Mouse (Mus musculus) cortical plate, adult 2 months (tissue): ENCODE measurements around the gene Chadl. TPM values are rescaled to one million over a fixed set of nuclear protein-coding genes. Genes with fewer than 3 reads are reported as not detected.
"Not testable (repeated sequence)": the region's sequence is repeated elsewhere in the genome, so short reads cannot be mapped to it uniquely, and the experiment has no call there.

Experiments
- H3K27ac ChIP-seq: fragments of 200-500 bp; 2 replicates; pipeline ENCODE4 v1.5.1; 2012; ENCODE audit warnings: low read length, control low read depth, inconsistent platforms; ENCODE audit not compliant: insufficient read depth
- H3K4me1 ChIP-seq: fragments of 200-500 bp; 2 replicates; pipeline ENCODE4 v1.6.1; 2011; ENCODE audit warnings: low read length; ENCODE audit not compliant: control insufficient read depth, insufficient read depth
- H3K4me3 ChIP-seq: fragments of 200-500 bp; 2 replicates; pipeline ENCODE4 v1.5.1; 2011; ENCODE audit warnings: mild to moderate bottlenecking, low read length, control low read depth; ENCODE audit not compliant: insufficient read depth
- CTCF ChIP-seq: fragments of 200-500 bp; IDR thresholded peaks from 2 replicates; pipeline ENCODE4 v1.5.1; 2011; ENCODE audit warnings: mild to moderate bottlenecking, control low read depth, low read length; ENCODE audit not compliant: insufficient read depth; ENCODE audit errors: extremely low read depth
- POLR2A ChIP-seq: fragments of 200-500 bp; IDR thresholded peaks from 2 replicates; pipeline ENCODE4 v1.6.1; 2011; ENCODE audit warnings: mild to moderate bottlenecking, low read length, control low read depth; ENCODE audit not compliant: insufficient read depth; ENCODE audit errors: extremely low read depth
- polyA plus RNA-seq: library from polyadenylated mRNA; depleted of rRNA; stranded (reverse); fragments of >200 nt; gene quantifications from 2 replicates; pipeline ENCODE4 v1.2.3, GENCODE M21; 2012

Gene Chadl
- polyA plus RNA-seq, 1 experiment, result 22.3 TPM

DNA sequence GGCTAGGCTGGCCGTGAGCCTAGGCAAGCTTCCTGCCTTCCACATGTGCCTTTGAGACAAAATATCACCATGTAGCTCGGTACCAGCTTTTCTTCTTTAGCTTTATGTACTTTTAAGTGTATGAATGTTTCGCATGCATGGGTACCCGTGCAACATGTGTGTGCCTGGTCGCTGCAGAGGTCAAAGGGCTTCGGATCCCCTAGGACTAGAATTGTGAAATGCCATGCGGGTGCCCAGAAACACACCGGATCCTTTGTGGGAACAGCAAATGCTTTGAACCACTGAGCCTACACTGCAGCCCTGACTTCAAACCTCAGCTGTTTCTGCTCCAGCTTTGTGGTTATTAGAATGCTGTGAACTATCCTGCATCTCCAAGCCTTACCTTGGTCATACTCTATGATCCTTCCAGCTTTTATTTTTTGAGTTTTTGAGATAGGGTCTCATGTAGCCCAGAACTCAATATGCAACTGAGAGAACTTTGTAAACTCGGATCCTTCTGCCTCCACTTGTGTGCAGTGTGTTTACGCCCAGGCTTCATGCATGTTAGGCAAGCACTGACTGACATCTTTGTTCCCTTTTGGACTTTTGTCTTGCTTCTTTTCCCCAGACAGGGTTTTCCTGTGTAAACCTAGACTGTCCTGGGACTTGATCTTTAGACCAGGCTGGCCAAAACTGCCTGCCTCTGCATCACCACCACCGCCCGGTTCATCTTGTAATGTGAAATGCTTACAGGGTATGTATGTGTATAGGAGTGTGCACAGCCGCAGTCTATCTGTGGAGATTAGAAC is 5.4 kb upstream of the Chadl start:
- no peak overlapping the region for H3K4me3 ChIP-seq
- TF ChIP-seq POLR2A (no peak), CTCF (no peak)
- no peak overlapping the region for H3K27ac ChIP-seq
- H3K4me1 ChIP-seq, result no peaks in the 10 kb centered on the region

DNA sequence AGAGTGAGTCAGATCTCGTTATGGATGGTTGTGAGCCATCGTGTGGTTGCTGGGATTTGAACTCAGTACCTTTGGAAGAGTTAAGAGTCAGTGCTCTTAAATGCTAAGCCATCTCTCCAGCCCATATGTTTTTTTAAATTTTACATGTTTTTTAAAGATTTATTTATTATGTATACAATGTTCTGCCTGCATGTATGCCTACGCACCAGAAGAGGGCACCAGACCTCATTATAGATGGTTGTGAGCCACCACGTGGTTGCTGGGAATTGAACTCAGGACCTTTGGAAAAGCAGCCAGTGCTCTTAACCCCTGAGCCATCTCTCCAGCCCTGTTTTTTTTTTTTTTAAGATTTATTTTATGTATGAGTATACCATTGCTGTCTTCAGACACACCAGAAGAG is 4.3 kb upstream of the Chadl start:
- not testable (repeated sequence) for H3K27ac ChIP-seq, H3K4me3 ChIP-seq, H3K4me1 ChIP-seq

DNA sequence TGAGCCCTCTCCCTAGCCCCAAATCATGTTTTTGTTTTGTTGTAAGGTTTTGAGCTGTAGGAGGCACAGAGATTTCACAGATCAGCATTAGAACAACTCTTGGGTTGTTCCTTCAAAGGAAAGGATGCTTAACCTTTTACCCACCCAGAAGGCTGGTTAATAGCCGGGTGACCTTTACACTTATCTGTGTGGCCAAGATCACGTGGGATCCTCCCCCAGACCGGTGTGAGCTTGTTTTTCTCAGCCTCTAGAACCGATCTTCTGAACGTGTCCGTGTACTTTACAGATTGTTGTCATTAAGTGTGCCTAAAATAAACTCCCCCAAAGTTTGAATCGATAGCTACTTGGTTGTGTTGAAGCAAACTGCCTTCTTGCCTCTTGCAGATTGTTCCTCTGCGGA is 3.5 kb upstream of the Chadl start:
- no peak overlapping the region for H3K27ac ChIP-seq
- TF ChIP-seq CTCF, result no peak
- TF ChIP-seq POLR2A, result no peak
- no peaks in the 10 kb centered on the region for H3K4me1 ChIP-seq

DNA sequence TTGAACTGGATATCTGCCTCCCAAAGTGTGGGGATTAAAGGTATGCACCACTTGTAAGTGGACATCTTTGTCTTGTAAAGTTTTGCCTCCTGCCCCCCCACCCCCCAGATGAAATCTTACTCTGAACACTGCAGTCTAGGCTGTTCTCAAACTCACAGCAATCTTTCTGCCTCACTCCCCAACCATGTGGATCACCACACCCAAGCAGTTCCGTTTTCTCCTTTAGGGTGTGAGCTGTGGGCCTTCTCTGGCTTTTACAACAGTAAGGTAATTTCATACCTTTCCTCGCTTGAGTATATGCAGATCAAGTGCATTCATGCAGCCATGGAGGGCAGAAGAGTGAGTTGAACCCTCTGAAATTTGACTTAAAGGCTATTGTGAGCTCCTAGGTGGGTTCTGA is 3.1 kb upstream of the Chadl start:
- Histone ChIP-seq H3K4me3 (no peak overlapping the region), H3K4me1 (no peaks in the 10 kb centered on the region), H3K27ac (no peak overlapping the region)
- TF ChIP-seq POLR2A (no peak), CTCF (no peak)

More for the DNA sequence above, 3.5 kb upstream of the Chadl start:
- no peak overlapping the region for H3K4me3 ChIP-seq

DNA sequence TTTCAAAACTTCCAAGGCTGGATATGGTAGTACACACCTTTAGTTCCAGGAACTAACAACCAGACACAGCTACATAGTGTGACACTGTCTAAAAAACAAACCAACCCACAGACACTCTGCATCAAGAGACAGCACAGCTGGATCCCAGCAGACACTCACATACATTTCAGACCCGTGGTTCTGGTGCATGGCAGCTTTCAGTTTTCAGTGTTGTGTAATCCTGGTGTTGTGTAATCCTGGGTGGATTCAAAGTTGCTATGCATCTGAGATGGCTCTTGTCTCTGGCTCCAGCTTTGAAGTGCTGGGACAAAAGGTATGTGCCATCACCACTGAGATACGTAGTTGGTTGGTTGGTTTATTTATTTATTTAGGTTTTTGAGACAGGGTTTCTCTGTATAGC is 1.4 kb upstream of the Chadl start:
- TF ChIP-seq CTCF (no peak), POLR2A (no peak)
- no peak overlapping the region for H3K27ac ChIP-seq
- H3K4me1 ChIP-seq, result no peaks in the 10 kb centered on the region
- H3K4me3 ChIP-seq, result no peak overlapping the region

DNA sequence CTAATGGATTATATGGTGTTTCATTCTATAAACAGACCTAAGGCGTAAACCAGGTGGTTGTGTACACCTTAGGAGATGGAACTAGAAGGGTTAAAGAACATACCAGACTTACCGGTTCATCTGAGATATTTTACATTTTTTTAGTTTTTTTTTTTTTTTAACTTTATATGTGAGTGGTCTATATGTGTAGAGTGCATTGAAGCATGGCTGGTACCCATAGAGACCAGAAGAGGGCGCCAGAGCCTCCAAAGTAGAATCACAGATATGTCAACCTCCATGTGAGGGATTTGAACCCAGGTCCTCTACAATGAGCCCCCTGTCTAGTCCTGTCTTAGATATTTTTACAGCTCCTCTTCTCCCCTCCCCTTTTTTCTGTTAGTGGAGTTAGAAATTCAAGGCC is 760 bp upstream of the Chadl start:
- H3K27ac ChIP-seq, result no peak overlapping the region
- TF ChIP-seq POLR2A, result no peak
- TF ChIP-seq CTCF, result peak; percentile 53
- H3K4me1 ChIP-seq, result no peaks in the 10 kb centered on the region
- H3K4me3 ChIP-seq, result no peak overlapping the region

DNA sequence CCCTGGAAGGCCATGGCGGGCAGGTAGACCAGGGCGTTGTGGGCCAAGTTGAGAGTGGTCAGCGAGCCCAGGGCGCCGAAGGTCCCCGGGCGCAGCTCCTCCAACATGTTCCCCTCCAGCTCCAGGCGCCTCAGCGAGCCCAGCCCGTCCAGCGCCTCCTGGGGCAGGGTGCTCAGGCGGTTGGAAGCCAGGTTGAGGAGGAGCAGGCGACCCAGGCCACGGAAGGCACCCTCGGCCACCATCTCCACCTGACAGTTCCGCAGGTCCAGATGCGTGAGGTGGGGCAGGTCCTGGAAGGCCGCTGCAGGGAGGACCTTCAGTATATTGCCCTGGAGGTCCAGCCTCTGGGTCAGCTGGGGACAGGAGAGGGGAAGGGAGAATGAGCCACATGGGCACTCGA is 2.2 kb downstream of the Chadl start:
- no peak for TF ChIP-seq CTCF
- TF ChIP-seq POLR2A, result no peak
- no peaks in the 10 kb centered on the region for H3K4me1 ChIP-seq
- H3K4me3 ChIP-seq, result peak overlapping the region; percentile 51
- no peak overlapping the region for H3K27ac ChIP-seq

DNA sequence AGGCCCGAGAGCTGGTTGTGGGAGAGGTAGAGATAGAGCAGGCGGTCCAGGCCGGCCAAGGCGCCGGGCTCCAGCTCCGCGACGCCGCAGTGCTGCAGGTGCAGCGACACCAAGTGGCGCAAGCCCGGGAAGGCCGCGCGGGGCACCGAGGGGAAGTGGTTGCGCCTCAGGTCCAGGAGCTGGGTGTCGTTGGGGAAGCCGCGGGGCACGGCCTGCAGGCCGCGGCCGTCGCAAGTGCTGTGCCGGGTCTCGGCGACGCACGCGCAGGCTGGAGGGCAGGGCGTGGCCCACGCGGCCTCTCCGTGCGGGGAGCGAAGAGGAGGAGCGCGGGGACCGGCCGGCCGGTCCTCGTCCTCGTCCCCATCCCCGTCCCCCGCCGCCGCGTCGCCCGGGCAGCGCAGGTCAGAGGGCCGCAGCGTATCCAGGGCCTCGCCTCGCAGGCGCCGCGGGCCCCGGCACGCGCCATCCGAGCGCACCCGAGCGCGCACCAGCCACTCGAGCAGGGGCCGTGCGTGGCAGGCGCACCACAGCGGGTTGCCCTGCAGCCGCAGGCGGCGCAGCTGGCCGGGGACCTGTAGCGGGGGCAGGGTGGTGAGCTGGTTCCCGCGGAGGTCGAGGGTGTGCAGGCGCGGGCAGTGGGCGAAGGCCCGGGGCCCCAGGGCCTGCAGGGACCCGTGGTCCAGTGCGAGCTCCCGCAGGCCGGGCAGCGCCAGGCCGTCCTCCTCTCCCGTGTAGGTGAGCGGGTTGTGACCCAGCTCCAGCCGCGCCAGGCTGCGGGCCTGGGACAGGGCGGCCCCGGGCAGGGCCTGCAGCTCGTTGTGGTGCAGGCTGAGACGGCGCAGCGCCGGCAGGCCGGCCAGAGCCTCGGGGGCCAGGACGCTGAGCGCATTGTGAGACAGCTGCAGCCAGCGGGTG is 2.9 kb downstream of the Chadl start:
- no peak overlapping the region; the same call in 1 of the 2 replicates for H3K27ac ChIP-seq
- no peaks in the 10 kb centered on the region for H3K4me1 ChIP-seq
- H3K4me3 ChIP-seq, result peak overlapping the region; percentile 51
- TF ChIP-seq POLR2A (no peak), CTCF (peak; percentile 21; the same call in 1 of the 2 replicates)

DNA sequence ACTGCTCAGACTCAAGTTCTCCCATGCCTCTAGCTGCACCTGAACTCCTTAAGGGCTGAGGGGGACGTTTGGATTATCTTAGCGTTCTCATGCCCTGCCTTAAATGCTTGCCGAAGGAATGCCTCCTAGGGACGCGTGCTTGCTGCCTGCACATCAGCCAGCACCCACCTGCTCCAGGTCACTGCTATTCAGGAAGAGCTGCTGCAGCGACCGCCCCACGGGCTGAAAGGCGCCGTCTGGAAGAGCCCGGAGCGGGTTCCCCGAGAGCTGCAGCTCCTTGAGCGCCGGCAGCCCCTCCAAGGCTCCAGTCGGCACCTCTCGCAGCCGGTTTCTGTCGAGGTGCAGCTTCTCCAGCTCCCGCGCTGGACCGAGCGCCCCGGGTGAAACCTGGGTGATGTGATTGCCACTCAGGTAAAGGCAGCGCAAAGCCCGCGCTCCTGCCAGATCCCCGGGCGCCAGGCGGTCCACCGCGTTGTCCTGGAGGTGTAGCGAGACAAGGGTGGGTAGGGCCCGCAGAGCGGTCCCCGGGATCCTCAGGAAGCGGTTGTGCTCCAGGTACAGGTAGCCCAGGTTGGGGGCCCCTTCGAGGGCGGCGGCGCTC is 3.6 kb downstream of the Chadl start:
- Histone ChIP-seq H3K4me3 (peak overlapping the region; percentile 51), H3K27ac (no peak overlapping the region), H3K4me1 (no peaks in the 10 kb centered on the region)
- no peak for TF ChIP-seq CTCF
- TF ChIP-seq POLR2A, result no peak
